ENCODE assay signal across 27 mouse cellular contexts in genomic region chr6:129171675-129172074, GRCm38 (mm10). TPM values are rescaled to one million over a fixed set of nuclear protein-coding genes. Genes with fewer than 3 reads are reported as not detected.
DNase-seq lines count a peak whose midpoint lies in the region; ATAC-seq and TF ChIP-seq lines count a peak whose summit lies in the region.
"Had no signal": no experiment of that assay in that cellular context is flagged by ENCODE, and none has a peak within 500 bp of the region (broad histone marks: within the 10 kb centered on the region; RNA-seq: fewer than 3 reads in every experiment).

No protein-coding gene starts in this region.

- H3K4me2 ChIP-seq in liver, postnatal 0 days (ENCODE audit: low read depth, low read length), result no peak overlapping the region
- H3K4me2 ChIP-seq in liver, embryonic 12.5 days, result no peak overlapping the region
- H3K4me2 ChIP-seq: heart, embryonic 12.5 days; hindbrain, embryonic 14.5 days; liver, embryonic 13.5 days; midbrain, embryonic 12.5 days; neural tube, embryonic 13.5 days had no signal

- 78% methylated on average over 1 of the region's 1 CpGs for WGBS in liver, postnatal 0 days (ENCODE audit: insufficient replicate concordance)
- 80% methylated on average over 1 of the region's 1 CpGs for WGBS in liver, embryonic 12.5 days (ENCODE audit: insufficient replicate concordance)

- H3K9me3 ChIP-seq in liver, postnatal 0 days (ENCODE audit: low read length), result no peaks in the 10 kb centered on the region
- no peaks in the 10 kb centered on the region for H3K9me3 ChIP-seq in liver, embryonic 12.5 days (replicated peaks)
- H3K9me3 ChIP-seq: heart, embryonic 12.5 days; liver, embryonic 13.5 days; midbrain, embryonic 12.5 days; neural tube, embryonic 13.5 days had no signal

- no peak for TF ChIP-seq CTCF in liver, postnatal 0 days (IDR thresholded peaks at IDR 0.05; ENCODE audit: low read depth)
- no peak for TF ChIP-seq CTCF in C2C12 (IDR thresholded peaks at IDR 0.05; ENCODE audit: control insufficient read depth, insufficient read depth, insufficient read length)

- no peaks in the 10 kb centered on the region for H3K27me3 ChIP-seq in liver, postnatal 0 days (ENCODE audit: insufficient read depth, low read length)
- H3K27me3 ChIP-seq in liver, embryonic 12.5 days (replicated peaks), result no peaks in the 10 kb centered on the region
- no peaks in the 10 kb centered on the region for H3K27me3 ChIP-seq in C2C12 (ENCODE audit: control insufficient read depth, insufficient read depth, insufficient read length)
- H3K27me3 ChIP-seq: CH12.LX; heart, embryonic 12.5 days; liver, embryonic 13.5 days; midbrain, embryonic 12.5 days; neural tube, embryonic 13.5 days had no signal

- no peak for ATAC-seq in liver, postnatal 0 days
- no peak for ATAC-seq in liver, embryonic 12.5 days
- peak; percentile 63 for ATAC-seq in common myeloid progenitor, adult 5-6 weeks (replicated peaks; ENCODE audit: low read depth, poor library complexity, severe bottlenecking)
- ATAC-seq in megakaryocyte progenitor cell, adult 5-6 weeks (replicated peaks; ENCODE audit: poor library complexity), result peak; percentile 99
- no peak for ATAC-seq in megakaryocyte-erythroid progenitor cell, adult 5-6 weeks (replicated peaks; ENCODE audit: low FRiP score, low TSS enrichment, poor library complexity, severe bottlenecking)
- ATAC-seq in activated CD4-positive, CD25-positive, alpha-beta regulatory T cell, adult 4 months, result no peak
- ATAC-seq: forebrain, embryonic 14.5 days; intestine, postnatal 0 days had no signal

- no peaks in the 10 kb centered on the region for H3K79me3 ChIP-seq in C2C12 (ENCODE audit: low read depth)

- H3K27ac ChIP-seq in liver, postnatal 0 days (ENCODE audit: low read depth), result no peak overlapping the region
- no peak overlapping the region for H3K27ac ChIP-seq in liver, embryonic 12.5 days
- H3K27ac ChIP-seq: hindbrain, embryonic 14.5 days; liver, embryonic 13.5 days; midbrain, embryonic 12.5 days; neural tube, embryonic 13.5 days had no signal

- no peaks in the 10 kb centered on the region for H3K79me2 ChIP-seq in C2C12 (ENCODE audit: control insufficient read depth, insufficient read depth)

- no peaks in the 10 kb centered on the region for H3K36me3 ChIP-seq in liver, postnatal 0 days (replicated peaks; ENCODE audit: insufficient read depth, low read length)
- no peaks in the 10 kb centered on the region for H3K36me3 ChIP-seq in liver, embryonic 12.5 days
- no peaks in the 10 kb centered on the region for H3K36me3 ChIP-seq in C2C12 (ENCODE audit: control insufficient read depth, insufficient read depth)
- H3K36me3 ChIP-seq: heart, embryonic 12.5 days; liver, embryonic 13.5 days; midbrain, embryonic 12.5 days; neural tube, embryonic 13.5 days had no signal

- TF ChIP-seq EP300 in liver, postnatal 0 days (IDR thresholded peaks at IDR 0.05; ENCODE audit: low read depth), result no peak

- H3K4me1 ChIP-seq in liver, postnatal 0 days (ENCODE audit: insufficient read depth), result 0 out of 2 replicates have a peak, but pooled peaks cover 10% of the 10 kb centered on the region
- H3K4me1 ChIP-seq in liver, embryonic 12.5 days, result no peaks in the 10 kb centered on the region
- H3K4me1 ChIP-seq: heart, embryonic 12.5 days; liver, embryonic 13.5 days; midbrain, embryonic 12.5 days; neural tube, embryonic 13.5 days had no signal

- no peak overlapping the region for H3K9ac ChIP-seq in liver, postnatal 0 days (replicated peaks)
- H3K9ac ChIP-seq in liver, embryonic 12.5 days, result no peak overlapping the region
- H3K9ac ChIP-seq: heart, embryonic 12.5 days; hindbrain, embryonic 14.5 days; liver, embryonic 13.5 days; midbrain, embryonic 12.5 days; neural tube, embryonic 13.5 days had no signal

- intact Hi-C loops in heart, postnatal 14 days (cut with DNase I), result no loop called here

- peak; percentile 11 for DNase-seq in liver, postnatal 0 days
- DNase-seq in heart, postnatal 14 days, result no peak
- DNase-seq: adrenal gland, adult 2 months; B cell, adult 2 months; cerebellum, adult 11-12 months; cerebellum, postnatal 10 days; gastrocnemius, postnatal 14 days; heart, adult 11 months; kidney, postnatal 14 days; layer of hippocampus, adult 9-11 months; liver, embryonic 13.5 days; thymus, postnatal 4 days had no signal

- no peak overlapping the region for H3K4me3 ChIP-seq in liver, postnatal 0 days (ENCODE audit: low read depth, low read length)
- no peak overlapping the region for H3K4me3 ChIP-seq in liver, embryonic 12.5 days
- H3K4me3 ChIP-seq in C2C12 (ENCODE audit: insufficient read depth, poor library complexity, severe bottlenecking), result no peak overlapping the region
- H3K4me3 ChIP-seq: heart, embryonic 12.5 days; liver, embryonic 13.5 days; midbrain, embryonic 12.5 days; neural tube, embryonic 13.5 days had no signal

- no peak overlapping the region for H3ac ChIP-seq in C2C12 (ENCODE audit: control insufficient read depth, insufficient read length, low read depth)

TF ChIP-seq in C2C12, 6 proteins besides CTCF, POLR2A, EP300 and RAD21:
- TF ChIP-seq CEBPB (IDR thresholded peaks at IDR 0.05; ENCODE audit: low read depth) (peak; percentile 43), MAX (IDR thresholded peaks at IDR 0.05) (no peak), USF1 (IDR thresholded peaks at IDR 0.05; ENCODE audit: low read depth) (no peak)
TF ChIP-seq in C2C12: peak in this region for 1.

RNA-seq across cellular contexts. Expression of gene Clec2d, which starts 8.7 kb away (rescaled TPM):
- polyA plus RNA-seq in liver, postnatal 0 days (2015; fragmentation: Nextera tagmentation; extraction: Ambion mirVana), result 2.3 and 3.0 TPM in 2 replicates
- polyA plus RNA-seq in liver, embryonic 12.5 days (2016; fragmentation: Nextera tagmentation; extraction: Ambion mirVana), result not detected in 2 replicates
- polyA plus RNA-seq in C2C12 (2012; fragmentation: generic; extraction: Trizol), result 8.0 TPM
- total RNA-seq in common myeloid progenitor, adult 5-6 weeks (2017), result 153 and 168 TPM in 2 replicates
- total RNA-seq in megakaryocyte progenitor cell, adult 5-6 weeks (2015), result 16.8 and 26.4 TPM in 2 replicates
- 101 and 118 TPM in 2 replicates for total RNA-seq in megakaryocyte progenitor cell, adult 5-6 weeks (2017)
- total RNA-seq in megakaryocyte-erythroid progenitor cell, adult 5-6 weeks (2014; fragmentation: Nextera tagmentation), result 18.0 and 43.7 TPM in 2 replicates
- 78.9 and 151 TPM in 2 replicates for total RNA-seq in megakaryocyte-erythroid progenitor cell, adult 5-6 weeks (2017)
- 10 to 100 TPM; 22.9 to 25.2 TPM for polyA plus RNA-seq in activated CD4-positive, CD25-positive, alpha-beta regulatory T cell, adult 4 months (2017; shearing (Covaris generic))
- 10 to 100 TPM; 43.5 to 46.0 TPM for total RNA-seq in heart, postnatal 14 days (2021)
- polyA plus RNA-seq: forebrain, embryonic 14.5 days; limb, embryonic 11.5 days; midbrain, postnatal 0 days; neural tube, embryonic 13.5 days had no signal

Comparison
In these comparisons a context has a peak if more than half of its experiments do, and no peak if none do; other contexts are left out.
1. ATAC-seq: peak in common myeloid progenitor, adult 5-6 weeks (single experiment) and megakaryocyte progenitor cell, adult 5-6 weeks (single experiment); none in liver, postnatal 0 days (single experiment), liver, embryonic 12.5 days (single experiment), megakaryocyte-erythroid progenitor cell, adult 5-6 weeks (single experiment) and activated CD4-positive, CD25-positive, alpha-beta regulatory T cell, adult 4 months (single experiment).